Comparison of ENCODE assay signal across 8 mouse cellular contexts in the genomic region with DNA sequence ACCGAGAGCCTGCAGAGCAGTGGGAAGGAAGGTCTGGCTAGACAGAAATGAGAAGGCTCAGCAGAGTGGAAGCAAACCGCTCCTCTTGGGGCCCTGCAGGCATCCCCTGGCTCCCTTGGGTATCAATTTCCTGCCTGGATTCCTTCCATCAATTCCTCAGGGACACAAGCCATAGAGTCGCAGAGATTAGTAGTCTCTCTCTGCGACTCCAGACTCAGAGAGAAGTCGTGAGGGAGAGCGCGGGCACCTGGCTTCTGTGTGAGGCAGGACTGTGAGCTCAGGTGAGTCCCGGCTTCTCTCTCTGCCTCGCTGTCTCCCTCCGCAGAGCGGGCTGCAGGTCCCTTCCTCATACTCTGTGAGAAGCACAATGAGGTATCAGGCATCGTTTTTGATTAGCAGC.
DNase-seq lines count a peak whose midpoint lies in the region; ATAC-seq lines count a peak whose summit lies in the region.

No protein-coding gene starts in this region.

- 0 out of 2 replicates have a peak, but pooled peaks cover 5% of the 10 kb centered on the region for H3K27me3 ChIP-seq in kidney, embryonic 15.5 days

- peak; percentile 41; the same call in 1 of the 2 replicates for ATAC-seq in kidney, embryonic 15.5 days (replicated peaks; ENCODE audit: low FRiP score)

- peaks cover 48% of the 10 kb centered on the region for H3K4me1 ChIP-seq in kidney, embryonic 15.5 days

- peak; percentile 30 for DNase-seq in adrenal gland, postnatal 14 days
- no peak for DNase-seq in adrenal gland, postnatal 25 days
- DNase-seq in heart, adult 9 months (ENCODE audit: low spot score in 2 of 2), result peak; percentile 22 to 44
- DNase-seq in lung, postnatal 14 days, result peak; percentile 4
- no peak for DNase-seq in thymus, postnatal 0 days (ENCODE audit: low spot score)
- no peak for DNase-seq in cerebellum, postnatal 10 days
- DNase-seq in frontal cortex, postnatal 14 days (ENCODE audit: low spot score in 2 of 2), result no peak

- whole genome bisulfite sequencing in kidney, embryonic 15.5 days, result 16% methylated on average over 12 of the region's 12 CpGs

- H3K36me3 ChIP-seq in kidney, embryonic 15.5 days, result no peaks in the 10 kb centered on the region

- peak overlapping the region; percentile 9 for H3K4me3 ChIP-seq in kidney, embryonic 15.5 days (replicated peaks)

- no peak overlapping the region; the same call in 1 of the 2 replicates for H3K9ac ChIP-seq in kidney, embryonic 15.5 days

- peak overlapping the region; percentile 83 for H3K27ac ChIP-seq in kidney, embryonic 15.5 days

- peak overlapping the region; percentile 55 for H3K4me2 ChIP-seq in kidney, embryonic 15.5 days

- H3K9me3 ChIP-seq in kidney, embryonic 15.5 days (replicated peaks), result no peaks in the 10 kb centered on the region

Comparison
In these comparisons a context has a peak if more than half of its experiments do, and no peak if none do; other contexts are left out.
1. DNase-seq: peak in adrenal gland, postnatal 14 days (single experiment), heart, adult 9 months (2 of 2) and lung, postnatal 14 days (single experiment); none in adrenal gland, postnatal 25 days (single experiment), thymus, postnatal 0 days (single experiment), cerebellum, postnatal 10 days (0 of 2) and frontal cortex, postnatal 14 days (0 of 2).